Mouse (Mus musculus): ENCODE data around the gene Bcl11a.
A peak's percentile ranks its signal among the peaks of the same experiment; 100 is the strongest.
"Not testable (repeated sequence)": the region's sequence is repeated elsewhere in the genome, so short reads cannot be mapped to it uniquely, and the experiment has no call there.

The Bcl11a gene

DNA sequence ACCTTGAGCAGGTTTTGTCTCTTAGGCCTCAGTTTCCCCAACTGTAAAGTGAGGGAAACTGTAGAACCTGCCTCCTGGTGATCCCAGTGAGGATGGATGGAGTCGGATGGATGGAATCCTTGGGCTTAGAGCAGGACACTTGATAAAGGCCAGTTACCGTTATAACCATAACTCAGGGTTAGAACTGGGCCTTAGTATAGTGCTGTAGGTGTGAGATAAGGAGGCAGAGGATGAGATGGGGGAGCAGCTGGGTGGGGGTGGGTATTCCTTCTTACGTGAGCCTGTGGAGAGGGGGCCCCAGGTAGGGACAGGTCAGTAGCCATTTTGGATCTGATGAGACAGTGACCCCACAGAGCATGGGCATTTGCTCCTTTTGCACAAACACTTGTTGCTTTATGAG lies 23.8 kb downstream of the Bcl11a start:
- no peak for DNase-seq

DNA sequence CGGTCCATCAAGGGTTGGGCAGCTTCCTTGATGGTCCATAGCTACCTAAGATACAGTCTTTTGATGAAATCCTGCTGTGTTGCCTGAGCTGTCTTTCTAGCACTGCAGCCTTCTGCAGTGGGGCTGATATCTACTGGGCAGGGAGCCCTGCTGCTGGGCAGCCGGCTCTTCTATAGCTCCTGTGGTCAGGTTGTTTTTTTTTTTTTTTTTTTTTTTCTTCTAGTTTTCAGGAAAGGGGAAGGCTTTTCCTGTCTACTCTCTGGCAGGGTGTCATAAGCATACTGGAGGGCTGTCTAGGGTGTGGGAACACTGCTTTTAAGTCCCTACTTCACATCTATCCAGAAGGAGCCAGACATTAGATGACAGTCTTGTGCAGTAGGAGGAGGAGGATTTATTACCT lies 24.5 kb downstream of the Bcl11a start:
- DNase-seq, result no peak

DNA sequence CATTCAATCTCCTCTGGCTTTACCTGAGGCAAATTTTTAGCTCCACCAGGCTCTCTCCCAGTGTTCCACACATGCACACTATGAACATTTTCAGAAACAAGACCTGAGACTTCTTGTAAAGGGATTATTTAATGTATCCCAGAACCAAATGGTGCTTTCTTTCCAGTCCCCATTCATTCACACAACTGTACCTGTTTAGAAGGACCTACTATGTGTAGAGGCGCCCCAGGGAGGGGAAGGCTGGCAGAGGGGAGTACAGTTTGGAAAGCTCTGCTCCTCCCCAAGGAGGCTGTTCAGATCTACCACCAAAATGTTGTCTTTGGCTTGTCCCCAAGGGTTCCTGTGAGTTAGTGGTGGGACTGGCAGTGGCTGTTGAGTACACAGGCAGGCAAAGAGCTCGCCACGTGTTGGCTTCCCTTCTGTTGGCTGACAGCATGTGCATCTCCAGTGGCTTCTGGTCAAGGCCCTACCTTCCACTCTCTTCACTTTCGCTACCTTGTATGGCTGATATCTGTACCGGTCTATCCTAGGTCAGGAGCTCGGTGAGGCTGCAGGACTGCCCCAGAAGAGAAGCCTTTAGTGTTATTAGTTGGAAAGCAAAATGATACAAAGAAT lies 25.4 kb downstream of the Bcl11a start:
- DNase-seq, result no peak

DNA sequence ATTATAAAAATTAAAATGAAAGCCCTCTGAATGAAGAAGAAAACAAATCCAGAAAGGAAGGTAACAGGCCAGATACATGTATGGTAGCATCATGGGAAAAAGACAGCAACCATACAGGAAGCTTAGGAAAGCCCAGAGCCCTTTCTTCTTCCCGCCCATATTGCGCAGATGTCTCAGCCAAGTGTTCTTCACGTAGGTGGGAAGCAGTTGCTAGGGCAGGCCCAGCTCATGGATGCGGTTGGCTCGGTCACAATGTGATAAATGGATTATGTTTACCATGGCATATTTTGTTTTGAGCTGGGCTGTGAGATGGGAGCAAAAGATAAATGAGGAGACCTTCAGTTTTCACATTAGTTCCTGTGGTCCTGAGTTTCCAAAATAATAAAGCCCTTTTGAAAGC lies 29.6 kb downstream of the Bcl11a start:
- DNase-seq, result no peak

DNA sequence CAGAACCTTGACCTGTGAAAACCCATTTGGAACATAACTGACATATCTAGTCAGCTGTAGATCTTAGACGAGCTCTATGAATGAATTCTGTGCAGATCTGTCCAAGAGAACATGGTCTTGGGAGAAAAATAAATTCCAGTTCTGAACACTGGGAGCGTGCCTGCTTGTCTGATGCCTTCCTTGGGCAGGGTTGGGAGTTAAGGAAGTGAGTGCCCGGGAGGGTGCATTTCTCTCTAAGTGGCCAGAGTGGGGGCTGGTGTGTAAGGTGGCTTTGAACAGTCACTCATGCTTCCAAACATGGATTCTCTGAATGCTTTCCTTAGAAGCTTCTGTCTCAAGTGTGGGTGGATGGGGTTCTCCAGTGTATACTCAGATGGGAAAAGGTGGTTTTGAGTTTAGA lies 31.1 kb downstream of the Bcl11a start:
- DNase-seq, result no peak

DNA sequence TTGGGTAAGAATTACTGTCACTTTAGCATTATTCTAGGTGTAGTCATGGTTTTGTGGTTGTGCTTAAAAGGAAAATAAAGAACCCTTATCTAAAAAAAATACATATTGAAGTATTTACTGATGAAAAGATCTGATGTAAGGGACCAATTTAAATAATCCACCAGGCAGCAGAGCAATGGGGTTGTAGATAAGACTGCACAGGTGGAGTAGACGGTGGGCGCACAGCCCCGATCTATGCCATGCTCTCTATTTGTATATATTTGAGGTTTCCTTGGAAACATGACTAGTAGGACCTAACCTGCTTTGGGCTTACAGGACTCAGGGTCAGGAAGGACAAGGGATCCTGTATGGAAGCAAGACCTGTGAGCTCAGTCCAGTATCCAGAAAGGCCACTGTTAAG lies 31.5 kb downstream of the Bcl11a start:
- no peak for DNase-seq

DNA sequence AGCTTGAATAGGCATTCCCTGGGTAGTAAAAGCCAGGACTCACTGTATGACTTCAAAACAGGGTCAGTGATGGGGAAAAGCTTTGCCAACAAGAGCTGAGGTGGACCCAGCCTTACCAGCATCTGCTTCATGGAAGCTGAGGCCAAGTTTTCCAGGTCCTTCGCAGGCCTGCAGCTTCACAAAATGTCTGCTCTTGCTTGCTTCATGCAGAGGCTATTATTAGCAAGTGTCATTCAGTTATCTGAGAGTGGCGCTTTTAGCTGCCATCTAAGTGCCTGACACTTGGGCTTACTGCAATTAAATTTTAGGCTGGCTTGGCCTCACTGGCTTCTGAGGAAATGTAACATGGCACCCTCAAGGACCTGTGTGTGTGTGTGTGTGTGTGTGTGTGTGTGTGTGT lies 32.3 kb downstream of the Bcl11a start:
- no peak for DNase-seq

DNA sequence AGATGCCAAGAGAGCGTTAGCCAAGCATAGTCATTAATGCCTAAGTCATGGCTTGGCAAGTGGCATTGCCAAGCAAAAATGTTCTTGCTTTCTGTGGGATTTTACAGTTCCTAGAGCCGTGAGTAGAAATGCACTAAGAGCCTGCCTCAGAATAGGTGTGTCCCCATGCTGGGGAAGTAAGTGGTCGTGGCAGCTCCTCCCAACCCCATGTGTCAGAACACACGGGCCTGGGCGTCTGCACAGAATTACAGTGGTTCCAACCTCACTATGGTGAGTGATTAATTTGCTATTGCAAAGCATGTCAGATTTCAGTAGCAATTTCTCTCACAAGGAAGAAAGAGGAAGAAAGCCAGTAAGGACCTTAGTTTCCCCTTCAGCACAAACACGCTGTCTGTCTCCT lies 33.9 kb downstream of the Bcl11a start:
- no peak for DNase-seq

DNA sequence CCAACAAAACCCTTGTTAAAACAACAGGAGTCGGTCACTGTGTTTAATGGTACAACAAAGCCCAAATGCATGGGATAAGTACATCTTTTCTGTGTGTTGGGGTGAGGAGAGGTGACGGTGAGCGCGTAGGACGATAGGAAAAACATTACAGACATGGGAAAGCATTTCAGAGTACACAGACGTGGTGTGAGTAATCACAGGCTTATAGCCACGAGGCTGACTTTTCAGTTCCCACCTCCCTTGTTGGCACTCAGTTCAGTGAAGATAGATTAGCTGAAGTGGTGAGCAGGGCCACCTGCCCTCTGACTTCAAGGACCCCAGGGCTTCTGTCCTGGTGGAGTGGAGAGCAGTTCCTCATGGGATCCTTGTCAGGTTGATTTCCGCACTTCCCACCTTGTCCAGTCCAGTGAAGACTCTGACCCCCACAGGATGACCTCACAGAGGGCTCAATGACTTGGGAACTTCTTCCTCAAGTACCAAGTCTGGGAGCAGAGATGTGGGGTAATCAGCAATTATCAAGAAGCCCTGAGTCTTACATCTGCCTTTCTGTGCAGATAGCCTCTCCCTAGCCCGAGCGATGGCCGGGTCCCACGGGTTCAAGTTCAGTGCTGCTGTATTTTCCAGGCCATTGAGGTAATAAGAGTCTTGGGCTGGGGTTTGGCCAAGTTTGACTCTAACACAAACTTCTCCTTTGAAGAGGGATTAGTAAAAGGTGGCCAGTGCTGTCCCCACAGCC lies 37.3 kb downstream of the Bcl11a start:
- DNase-seq, result no peak

DNA sequence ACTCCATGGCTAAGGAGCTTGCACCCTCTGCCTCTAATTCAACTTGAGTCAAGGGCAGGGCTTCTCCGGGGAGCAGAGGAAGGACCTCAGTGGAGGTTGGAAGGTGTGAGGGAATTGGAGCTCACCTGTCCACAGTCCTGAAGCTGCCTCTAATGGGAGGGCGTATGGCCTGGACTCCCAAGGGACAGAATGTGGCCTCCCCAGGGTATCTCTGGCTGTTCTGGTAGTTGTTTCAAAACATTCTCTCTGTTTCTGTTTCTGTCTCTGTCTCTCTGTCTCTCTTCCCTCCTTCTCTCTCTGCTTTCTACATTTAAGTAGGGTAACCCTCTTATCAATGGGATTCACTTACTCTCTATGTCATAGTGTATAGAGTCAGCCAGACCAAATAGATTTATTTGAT lies 38.2 kb downstream of the Bcl11a start:
- DNase-seq, result no peak

DNA sequence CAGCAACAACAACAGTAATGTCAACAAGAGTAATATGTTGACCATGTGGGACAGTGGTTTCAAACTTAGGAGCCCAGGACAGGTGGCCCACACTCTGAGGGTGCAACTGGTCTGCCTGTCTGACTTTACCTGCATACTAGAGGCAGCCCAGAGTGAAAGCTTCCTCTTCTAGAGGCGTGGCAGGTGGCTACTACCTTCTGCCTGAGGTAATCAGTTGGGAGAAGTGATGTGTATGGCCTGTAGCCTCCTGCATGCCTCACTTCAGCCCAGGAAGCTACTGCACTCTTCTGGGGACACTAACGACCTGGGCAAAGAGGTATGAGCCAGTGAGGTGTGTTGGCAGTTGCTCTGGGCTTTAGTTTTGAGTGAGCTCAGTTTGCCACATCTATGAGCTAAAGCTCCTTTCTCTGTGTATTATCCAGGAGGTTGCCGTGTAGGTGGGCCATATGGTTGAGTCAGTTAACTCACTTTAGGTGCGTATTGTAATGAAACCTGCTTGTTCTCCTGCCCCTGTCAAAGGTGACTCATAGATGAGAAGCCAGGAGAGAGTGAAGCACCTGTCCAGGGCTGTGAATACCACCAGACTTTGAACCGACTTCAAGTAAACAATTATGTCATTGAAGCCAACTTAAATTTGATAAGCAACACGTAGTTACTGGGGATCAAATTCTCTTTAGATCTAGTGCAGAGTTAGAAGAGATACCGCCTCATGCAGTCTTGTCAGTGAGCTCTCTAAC lies 38.9 kb downstream of the Bcl11a start:
- no peak for DNase-seq

DNA sequence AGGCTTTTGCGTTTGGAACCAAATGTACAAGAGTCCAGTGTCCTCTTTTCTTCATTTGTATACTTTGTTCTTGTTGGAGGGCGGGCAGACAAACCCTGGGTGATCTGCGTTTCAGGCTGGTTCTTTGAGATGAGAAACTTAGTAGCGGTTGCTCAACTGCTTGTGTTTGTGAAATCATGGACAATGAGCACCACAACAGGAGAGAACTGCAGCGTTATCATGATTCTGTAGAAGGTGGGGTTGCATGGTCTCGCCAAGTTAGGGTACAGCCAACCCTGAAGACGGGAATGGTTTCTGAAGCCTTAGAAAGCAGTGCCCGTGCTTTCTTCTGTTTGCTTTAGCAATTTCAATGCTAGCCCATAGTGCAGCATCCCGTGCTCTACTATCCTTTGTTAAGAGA lies 43.3 kb downstream of the Bcl11a start:
- DNase-seq, result no peak

DNA sequence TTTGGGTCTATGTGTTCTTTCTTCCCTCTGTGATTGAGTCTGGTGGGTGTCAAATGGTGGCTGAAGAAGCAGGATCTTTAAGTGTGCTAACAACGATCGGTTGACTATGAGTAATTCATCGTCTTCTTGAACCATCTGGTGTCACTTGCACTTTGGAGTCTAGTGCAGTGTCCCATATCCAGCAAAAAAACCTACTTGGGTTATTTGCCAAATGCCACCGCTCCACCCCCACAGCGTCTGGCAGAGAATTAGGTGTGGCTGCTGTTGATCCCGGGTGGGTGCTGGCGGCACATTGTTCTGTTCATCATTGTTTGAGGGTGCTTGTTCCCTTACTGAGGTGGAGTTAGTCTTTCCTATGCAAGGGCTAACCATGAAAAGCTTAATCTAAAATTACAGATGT lies 45.0 kb downstream of the Bcl11a start:
- peak; percentile 13 for DNase-seq

DNA sequence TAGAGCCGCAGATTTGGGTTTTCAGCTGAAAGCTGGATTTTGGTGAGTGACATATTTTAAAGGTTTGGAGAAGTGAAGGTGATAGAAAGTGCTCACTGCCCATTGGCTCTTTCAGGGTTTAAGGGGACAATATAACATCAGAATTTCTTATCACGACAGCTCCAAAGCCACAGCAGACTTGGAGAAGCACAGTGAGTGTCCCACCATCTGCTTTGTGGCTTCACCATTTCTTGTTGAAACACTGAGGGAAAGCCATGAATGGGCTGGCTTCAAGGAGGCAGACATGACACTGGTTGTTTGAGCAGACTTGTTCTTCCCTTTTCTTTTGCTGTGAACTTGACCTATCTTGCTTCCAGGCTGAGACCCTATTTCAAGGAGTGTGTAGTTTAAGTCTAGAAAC lies 46.1 kb downstream of the Bcl11a start:
- DNase-seq, result no peak

DNA sequence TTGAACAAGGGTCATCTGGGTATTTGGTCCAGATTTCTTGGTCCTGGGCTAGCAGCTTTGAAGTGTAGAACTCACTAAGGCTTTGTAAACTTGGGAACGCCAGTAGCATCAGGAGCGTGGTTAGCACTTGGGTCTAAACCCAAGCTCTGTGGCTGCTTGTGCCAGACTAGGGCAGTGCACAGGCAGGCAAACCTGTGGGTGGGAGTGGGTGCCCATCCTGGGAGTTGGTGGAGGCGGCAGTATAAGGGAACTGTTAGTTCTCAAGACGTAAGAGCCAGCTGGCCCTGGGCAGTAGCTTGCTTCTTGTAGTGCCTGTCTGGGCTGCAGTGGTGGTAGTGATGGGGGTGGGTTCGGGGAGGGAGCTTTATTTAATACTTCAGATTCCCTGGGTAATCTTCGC lies 47.2 kb downstream of the Bcl11a start:
- DNase-seq, result no peak

DNA sequence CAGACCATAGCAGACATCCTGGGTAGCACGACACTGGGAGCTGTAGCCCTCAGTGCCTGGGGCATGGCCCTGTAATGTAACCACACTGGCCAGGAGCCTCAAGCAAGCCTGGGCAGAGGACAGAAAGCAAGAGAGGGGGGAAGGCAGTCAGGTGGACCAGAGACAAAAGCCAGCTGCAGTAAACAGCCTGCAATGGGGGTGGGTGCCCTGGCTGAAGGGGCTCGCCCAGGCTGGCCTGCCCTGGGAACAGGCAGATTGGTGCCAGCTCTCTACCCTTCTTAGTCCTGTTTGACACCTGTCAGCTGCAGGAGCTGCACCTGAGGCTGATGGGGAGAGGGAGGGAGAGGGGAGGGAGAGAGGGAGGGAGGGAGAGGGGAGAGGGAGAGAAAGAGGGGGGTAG lies 50.1 kb downstream of the Bcl11a start:
- no peak for DNase-seq

DNA sequence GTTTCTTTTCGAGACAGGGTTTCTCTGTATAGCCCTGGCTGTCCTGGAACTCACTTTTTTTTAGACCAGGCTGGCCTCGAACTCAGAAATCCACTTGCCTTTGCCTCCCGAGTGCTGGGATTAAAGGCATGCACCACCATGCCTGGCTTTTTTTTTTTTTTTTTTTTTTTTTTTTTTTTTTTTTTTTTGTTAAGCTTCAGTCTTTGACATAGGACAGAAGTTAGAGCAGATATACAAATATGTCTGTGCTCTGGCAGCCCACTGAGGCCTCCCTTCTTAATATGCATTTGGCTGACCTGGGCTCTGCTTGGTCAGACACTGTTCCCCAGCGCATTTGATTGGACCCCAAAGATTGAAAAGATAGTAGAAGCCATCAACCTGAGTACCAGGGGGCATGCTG lies 51.0 kb downstream of the Bcl11a start:
- DNase-seq, result not testable (repeated sequence)

DNA sequence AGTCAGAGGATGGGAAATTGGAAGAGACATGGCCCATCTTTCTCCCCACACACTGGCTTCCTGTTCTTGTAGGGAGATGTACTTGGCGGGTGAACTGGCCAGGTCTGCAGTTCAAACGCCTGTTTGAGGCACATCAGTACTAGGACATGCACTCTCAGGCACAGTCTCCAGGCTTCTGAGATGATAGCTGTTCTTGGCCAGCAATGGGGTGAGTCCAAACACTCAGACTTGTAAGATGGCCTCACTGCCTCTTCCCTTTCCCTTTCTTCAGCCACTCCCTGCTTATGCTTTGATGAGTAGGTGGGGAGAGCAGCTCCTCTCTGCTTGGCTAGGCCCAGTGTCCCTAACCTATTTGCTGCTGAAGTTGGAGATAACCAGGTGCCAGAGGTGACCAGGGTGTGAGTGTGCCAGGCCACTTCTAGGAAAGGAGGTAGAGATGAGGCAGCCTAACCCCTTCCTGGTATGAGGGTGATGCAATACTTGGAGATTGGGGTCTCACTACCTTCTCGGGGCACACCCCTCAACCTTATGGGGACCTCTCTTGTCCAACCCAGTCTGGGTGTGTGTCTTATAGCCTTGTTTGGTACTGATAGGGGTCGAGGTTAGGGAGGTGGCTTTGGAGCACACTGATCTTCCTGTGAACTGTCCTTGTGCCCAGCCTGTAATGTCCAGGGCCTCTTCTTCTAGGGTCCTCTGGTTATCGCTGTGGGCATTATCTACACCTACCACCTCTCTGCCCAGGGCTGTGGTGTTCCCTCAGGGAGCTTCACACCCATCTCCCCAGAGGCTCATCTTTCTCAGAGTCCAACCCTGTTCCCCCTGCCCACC lies 51.7 kb downstream of the Bcl11a start:
- DNase-seq, result no peak

DNA sequence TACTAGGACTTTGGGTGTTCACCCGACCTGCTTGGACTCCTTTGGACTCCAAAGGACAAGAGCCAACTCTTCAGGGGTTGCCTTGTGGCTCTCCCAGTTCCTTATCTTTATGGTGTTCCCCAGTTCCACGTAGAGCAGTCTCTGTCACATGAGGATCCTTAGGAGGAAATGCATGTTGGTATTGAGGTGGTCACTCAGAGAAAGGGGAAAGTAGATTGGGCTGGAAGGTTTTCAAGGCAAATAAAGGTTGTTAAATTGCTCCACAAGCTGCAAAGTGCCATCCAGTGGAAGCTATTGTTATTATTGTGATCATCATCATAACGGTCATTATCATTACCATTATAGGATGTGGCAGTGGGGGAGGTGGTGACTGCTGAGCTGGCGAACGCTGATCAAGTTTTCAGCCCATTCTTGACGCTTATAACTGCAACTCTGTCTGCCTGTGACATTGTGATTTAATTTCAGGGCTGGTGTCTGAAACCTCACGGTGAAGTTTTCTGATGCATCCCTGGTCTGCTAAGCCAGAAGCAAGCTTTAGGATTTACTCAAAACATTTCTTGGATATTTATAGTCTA lies 52.4 kb downstream of the Bcl11a start:
- no peak for DNase-seq

DNA sequence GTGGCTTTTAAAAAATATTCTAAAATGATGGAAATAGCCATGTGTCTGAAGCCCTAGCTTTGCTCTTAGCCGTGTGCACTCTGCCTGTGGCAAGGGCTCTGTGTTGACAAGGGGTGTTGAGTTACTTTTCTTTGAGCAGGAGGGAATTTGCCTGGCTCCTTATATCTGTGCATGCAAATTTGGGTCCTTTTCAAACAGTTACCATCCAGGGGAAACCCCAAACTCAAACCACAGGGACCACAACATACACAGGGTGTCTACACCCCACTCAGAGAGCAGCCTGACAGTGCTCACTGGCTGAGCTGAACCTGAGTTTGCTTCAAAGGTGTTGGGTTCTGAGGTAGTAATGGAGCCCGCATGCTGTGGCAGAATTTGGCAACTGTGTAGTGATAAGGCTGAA lies 54.0 kb downstream of the Bcl11a start:
- no peak for DNase-seq

DNA sequence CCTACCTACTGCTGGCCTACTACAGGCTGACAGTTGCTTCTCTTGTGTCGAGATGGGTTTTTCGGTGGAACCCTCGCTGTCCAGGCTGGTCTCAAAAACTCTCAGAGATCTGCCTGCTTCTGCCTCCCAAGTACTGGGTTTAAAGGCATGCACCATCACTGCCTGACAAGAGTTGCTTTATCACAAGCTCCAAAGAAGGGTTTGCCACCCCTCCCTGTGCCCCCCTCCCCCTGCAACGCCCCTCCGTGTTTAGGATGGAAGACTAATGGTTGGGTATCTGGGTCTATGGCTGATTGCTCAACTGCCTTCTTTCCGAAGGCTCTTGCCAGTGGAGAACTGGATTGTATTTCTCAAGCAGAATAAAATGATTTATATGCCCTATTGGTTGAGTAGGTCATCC lies 54.5 kb downstream of the Bcl11a start:
- no peak for DNase-seq

DNA sequence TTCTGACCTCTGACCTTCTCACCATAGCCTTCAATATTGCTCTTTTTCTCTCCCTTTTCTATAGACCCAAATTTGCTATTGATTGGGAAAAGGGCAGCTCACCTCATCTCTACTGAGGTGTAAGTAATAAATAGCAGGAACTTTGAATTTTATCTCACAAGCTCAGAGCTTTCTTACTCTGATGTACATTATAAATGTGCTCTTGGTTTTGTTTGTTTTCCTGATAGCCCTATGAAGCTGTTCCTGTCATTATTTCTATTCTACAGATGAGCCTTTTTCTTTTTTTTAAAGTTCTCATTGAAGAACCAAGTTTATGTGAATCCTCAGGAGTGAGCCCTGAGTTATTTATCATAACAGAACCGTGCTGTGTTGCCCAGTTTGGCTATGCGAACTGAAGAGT lies 55.0 kb downstream of the Bcl11a start:
- DNase-seq, result no peak

DNA sequence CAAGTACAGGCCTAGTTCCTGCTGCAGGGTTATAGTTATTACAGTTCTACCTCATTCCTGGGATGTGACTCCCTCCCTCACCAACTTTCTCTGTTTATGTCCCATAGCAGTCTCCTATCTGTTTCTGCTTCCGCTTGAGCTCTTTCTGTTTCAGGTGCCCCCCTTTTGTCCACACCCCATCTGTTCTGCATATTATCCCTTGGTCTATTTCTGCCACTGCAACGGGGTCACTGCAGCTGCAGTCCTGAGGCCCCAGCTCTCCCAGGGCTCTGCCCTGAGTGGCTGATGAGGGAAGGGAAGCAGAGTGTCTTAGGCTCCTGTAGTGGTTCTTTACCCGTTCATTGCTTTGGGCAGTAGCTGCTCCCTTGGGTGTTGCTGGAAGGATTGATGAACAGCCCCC lies 55.6 kb downstream of the Bcl11a start:
- DNase-seq, result no peak
